Comparison of ENCODE assay signal across 10 mouse cellular contexts in genomic region chr11:116418841-116419462, GRCm38 (mm10). TPM values are rescaled to one million over a fixed set of nuclear protein-coding genes. Genes with fewer than 3 reads are reported as not detected.
DNase-seq lines count a peak whose midpoint lies in the region; ATAC-seq and TF ChIP-seq lines count a peak whose summit lies in the region.
"Had no signal": no experiment of that assay in that cellular context is flagged by ENCODE, and none has a peak within 500 bp of the region (broad histone marks: within the 10 kb centered on the region; RNA-seq: fewer than 3 reads in every experiment).

No protein-coding gene starts in this region.

- H3K4me2 ChIP-seq in kidney, postnatal 0 days (ENCODE audit: low read length), result no peak overlapping the region
- no peak overlapping the region for H3K4me2 ChIP-seq in forebrain, embryonic 14.5 days (ENCODE audit: low read length)

- peak; percentile 30 for ATAC-seq in kidney, postnatal 0 days (replicated peaks; ENCODE audit: low FRiP score, low read depth)
- ATAC-seq in granulocyte monocyte progenitor cell, adult 5-6 weeks (replicated peaks; ENCODE audit: poor library complexity, severe bottlenecking), result peak; percentile 7; the same call in 1 of the 2 replicates
- no peak for ATAC-seq in forebrain, embryonic 14.5 days

- H3K4me3 ChIP-seq in kidney, postnatal 0 days (replicated peaks; ENCODE audit: low read depth, low read length), result no peak overlapping the region
- no peak overlapping the region for H3K4me3 ChIP-seq in forebrain, embryonic 14.5 days (ENCODE audit: low read depth, low read length)
- H3K4me3 ChIP-seq: erythroblast, embryonic 14.5 days had no signal

- H3K4me1 ChIP-seq in kidney, postnatal 0 days (replicated peaks; ENCODE audit: insufficient read depth, low read length), result peaks cover 13% of the 10 kb centered on the region; the same call in 1 of the 2 replicates
- no peaks in the 10 kb centered on the region for H3K4me1 ChIP-seq in forebrain, embryonic 14.5 days (ENCODE audit: control insufficient read depth, insufficient read depth, low read length)

- TF ChIP-seq CTCF in kidney, postnatal 0 days (IDR thresholded peaks at IDR 0.05; ENCODE audit: low read depth), result no peak

- H3K36me3 ChIP-seq in kidney, postnatal 0 days (ENCODE audit: insufficient read depth, low read length), result no peaks in the 10 kb centered on the region
- no peaks in the 10 kb centered on the region for H3K36me3 ChIP-seq in forebrain, embryonic 14.5 days (ENCODE audit: control insufficient read depth, insufficient read depth, low read length)

- H3K9me3 ChIP-seq in kidney, postnatal 0 days (replicated peaks; ENCODE audit: low read length), result no peaks in the 10 kb centered on the region
- H3K9me3 ChIP-seq in forebrain, embryonic 14.5 days (replicated peaks; ENCODE audit: control insufficient read depth, low read length), result no peaks in the 10 kb centered on the region

- peak overlapping the region; percentile 75 for H3K27ac ChIP-seq in kidney, postnatal 0 days
- H3K27ac ChIP-seq in forebrain, embryonic 14.5 days (ENCODE audit: low read depth, low read length), result no peak overlapping the region; the same call in 1 of the 2 replicates

- 45% methylated on average over 6 of the region's 6 CpGs for WGBS in kidney, postnatal 0 days
- 88% methylated on average over 6 of the region's 6 CpGs for WGBS in forebrain, embryonic 14.5 days

- no peaks in the 10 kb centered on the region for H3K27me3 ChIP-seq in kidney, postnatal 0 days (ENCODE audit: insufficient read depth, low read length)
- no peaks in the 10 kb centered on the region for H3K27me3 ChIP-seq in forebrain, embryonic 14.5 days (replicated peaks; ENCODE audit: control insufficient read depth, insufficient read depth, low read length)

- no peak for DNase-seq in kidney, postnatal 0 days (ENCODE audit: low spot score)
- no peak for DNase-seq in kidney, postnatal 10 days
- DNase-seq in thymus, postnatal 14 days, result peak; percentile 21
- DNase-seq in thymus, postnatal 10 days (ENCODE audit: low spot score in 2 of 2), result no peak
- DNase-seq in urinary bladder, adult 2 months (ENCODE audit: low spot score), result no peak
- no peak for DNase-seq in forebrain, embryonic 14.5 days (ENCODE audit: low spot score)
- DNase-seq: layer of hippocampus, adult 9-11 months had no signal

- no peak overlapping the region for H3K9ac ChIP-seq in kidney, postnatal 0 days (ENCODE audit: low read depth, low read length)
- no peak overlapping the region for H3K9ac ChIP-seq in forebrain, embryonic 14.5 days (ENCODE audit: low read length)

RNA-seq across cellular contexts. Expression of gene Rnf157, which starts 6.1 kb away (rescaled TPM):
- 7.4 and 8.1 TPM in 2 replicates for polyA plus RNA-seq in kidney, postnatal 0 days (2015; fragmentation: Nextera tagmentation; extraction: Ambion mirVana)
- total RNA-seq in granulocyte monocyte progenitor cell, adult 5-6 weeks (2014; fragmentation: Nextera tagmentation), result 13.9 and 19.5 TPM in 2 replicates
- 5.9 and 7.5 TPM in 2 replicates for total RNA-seq in granulocyte monocyte progenitor cell, adult 5-6 weeks (2017)
- 5.0 and 8.3 TPM in 2 replicates for polyA plus RNA-seq in urinary bladder, adult 2 months (2012; rRNA removed)
- 16.3 and 21.5 TPM in 2 replicates for polyA plus RNA-seq in forebrain, embryonic 14.5 days (2014; fragmentation: Nextera tagmentation; extraction: Ambion mirVana)
- polyA plus RNA-seq: erythroblast, embryonic 14.5 days had no signal

RNA-seq across cellular contexts. Expression of gene Ubald2, which starts 14.9 kb away (rescaled TPM):
- polyA plus RNA-seq in kidney, postnatal 0 days (2015; fragmentation: Nextera tagmentation; extraction: Ambion mirVana), result 53.5 and 53.6 TPM in 2 replicates
- total RNA-seq in granulocyte monocyte progenitor cell, adult 5-6 weeks (2014; fragmentation: Nextera tagmentation), result 49.9 and 62.5 TPM in 2 replicates
- total RNA-seq in granulocyte monocyte progenitor cell, adult 5-6 weeks (2017), result 45.8 and 46.4 TPM in 2 replicates
- polyA plus RNA-seq in urinary bladder, adult 2 months (2012; rRNA removed), result 89.8 and 104 TPM in 2 replicates
- 95.5 and 100 TPM in 2 replicates for polyA plus RNA-seq in forebrain, embryonic 14.5 days (2014; fragmentation: Nextera tagmentation; extraction: Ambion mirVana)

RNA-seq across cellular contexts. Expression of gene Qrich2, which starts 47.1 kb away (rescaled TPM):
- 0.24 and 0.32 TPM in 2 replicates for polyA plus RNA-seq in kidney, postnatal 0 days (2015; fragmentation: Nextera tagmentation; extraction: Ambion mirVana)
- total RNA-seq in granulocyte monocyte progenitor cell, adult 5-6 weeks (2014; fragmentation: Nextera tagmentation), result not detected in 2 replicates
- not detected in 2 replicates for total RNA-seq in granulocyte monocyte progenitor cell, adult 5-6 weeks (2017)
- 0.06 and 0.12 TPM in 2 replicates for polyA plus RNA-seq in urinary bladder, adult 2 months (2012; rRNA removed)
- not detected in 2 replicates for polyA plus RNA-seq in forebrain, embryonic 14.5 days (2014; fragmentation: Nextera tagmentation; extraction: Ambion mirVana)
- total RNA-seq: neutrophil, adult 5-6 weeks had no signal
- polyA plus RNA-seq: erythroblast, embryonic 14.5 days had no signal
